Mouse (Mus musculus): Measurements from ENCODE around the gene Hint1.
A peak's percentile ranks its signal among the peaks of the same experiment; 100 is the strongest.
"Not testable (repeated sequence)": the region's sequence is repeated elsewhere in the genome, so short reads cannot be mapped to it uniquely, and the experiment has no call there.

The Hint1 gene

GRCm38 (mm10) chr11:54894589-54894988, 28.4 kb downstream of the Hint1 start:
- no peak for DNase-seq (ENCODE audit: low spot score in 2 of 2)

GRCm38 (mm10) chr11:54896646-54897045, 30.5 kb downstream of the Hint1 start:
- DNase-seq (ENCODE audit: low spot score in 2 of 2): not testable (repeated sequence)

- DNase-seq (ENCODE audit: low spot score in 2 of 2): no peak
These were observed 31.3 kb downstream of the Hint1 start for GRCm38 (mm10) chr11:54897470-54897869.

- no peak for DNase-seq (ENCODE audit: low spot score in 2 of 2)
These were observed 33.5 kb downstream of the Hint1 start for GRCm38 (mm10) chr11:54899657-54900056.

- DNase-seq (ENCODE audit: low spot score in 2 of 2): peak in 1 of 2 experiments; percentile 48
These were observed 36.4 kb downstream of the Hint1 start, which contains the start of gene Gpx3 for GRCm38 (mm10) chr11:54902333-54903323. TSS of gene Gpx3 (plus strand) at chr11:54902453.

- no peak for DNase-seq (ENCODE audit: low spot score in 2 of 2)
These were observed 37.2 kb downstream of the Hint1 start for GRCm38 (mm10) chr11:54903339-54903738.

GRCm38 (mm10) chr11:54903940-54904706, 37.9 kb downstream of the Hint1 start:
- no peak for DNase-seq (ENCODE audit: low spot score in 2 of 2)

- no peak for DNase-seq (ENCODE audit: low spot score in 2 of 2)
These were observed 38.9 kb downstream of the Hint1 start for GRCm38 (mm10) chr11:54905086-54905485.

GRCm38 (mm10) chr11:54905931-54906330, 39.7 kb downstream of the Hint1 start:
- DNase-seq (ENCODE audit: low spot score in 2 of 2): no peak

GRCm38 (mm10) chr11:54906466-54906865, 40.3 kb downstream of the Hint1 start:
- DNase-seq (ENCODE audit: low spot score in 2 of 2): no peak

- no peak for DNase-seq (ENCODE audit: low spot score in 2 of 2)
These were observed 41.1 kb downstream of the Hint1 start for GRCm38 (mm10) chr11:54907259-54907658.

- no peak for DNase-seq (ENCODE audit: low spot score in 2 of 2)
These were observed 43.1 kb downstream of the Hint1 start for GRCm38 (mm10) chr11:54909273-54909672.

GRCm38 (mm10) chr11:54910081-54910665, 44.0 kb downstream of the Hint1 start:
- no peak for DNase-seq (ENCODE audit: low spot score in 2 of 2)

- no peak for DNase-seq (ENCODE audit: low spot score in 2 of 2)
These were observed 45.0 kb downstream of the Hint1 start for GRCm38 (mm10) chr11:54911201-54911600.

GRCm38 (mm10) chr11:54911671-54912502, 45.7 kb downstream of the Hint1 start:
- no peak for DNase-seq (ENCODE audit: low spot score in 2 of 2)

GRCm38 (mm10) chr11:54912503-54913316, 46.5 kb downstream of the Hint1 start:
- no peak for DNase-seq (ENCODE audit: low spot score in 2 of 2)

GRCm38 (mm10) chr11:54913841-54914240, 47.7 kb downstream of the Hint1 start:
- no peak for DNase-seq (ENCODE audit: low spot score in 2 of 2)

GRCm38 (mm10) chr11:54917461-54917860, 51.3 kb downstream of the Hint1 start:
- no peak for DNase-seq (ENCODE audit: low spot score in 2 of 2)

GRCm38 (mm10) chr11:54918273-54918672, 52.1 kb downstream of the Hint1 start:
- DNase-seq (ENCODE audit: low spot score in 2 of 2): no peak
